Mouse (Mus musculus) frontal cortex, postnatal 36 days (tissue): ENCODE data around the gene Hist1h1d.
"Not testable (repeated sequence)": the region's sequence is repeated elsewhere in the genome, so short reads cannot be mapped to it uniquely, and the experiment has no call there.

ENCODE experiments used
- DNase-seq, 2 experiments: peaks; one replicate each; pipeline ENCODE4 v3.0.0; 2022; ENCODE audit warnings: low spot score in 2 of 2

Hist1h1d gene

GRCm38 (mm10) chr13:23586940-23587225 is 33.8 kb downstream of the Hist1h1d start:
- no peak for DNase-seq

GRCm38 (mm10) chr13:23591206-23591605 is 38.1 kb downstream of the Hist1h1d start:
- DNase-seq, result no peak

GRCm38 (mm10) chr13:23591886-23592285 is 38.8 kb downstream of the Hist1h1d start:
- not testable (repeated sequence) for DNase-seq

- no peak for DNase-seq
Measured at GRCm38 (mm10) chr13:23592614-23593013, 39.6 kb downstream of the Hist1h1d start.

GRCm38 (mm10) chr13:23593051-23593770 is 40.1 kb downstream of the Hist1h1d start:
- DNase-seq, result no peak

GRCm38 (mm10) chr13:23595185-23595584 is 42.1 kb downstream of the Hist1h1d start:
- DNase-seq, result no peak

GRCm38 (mm10) chr13:23595622-23596372 is 42.7 kb downstream of the Hist1h1d start:
- DNase-seq, result no peak

- DNase-seq, result peak in 1 of 2 experiments; percentile 72
Measured at GRCm38 (mm10) chr13:23597957-23598356, 44.9 kb downstream of the Hist1h1d start.

GRCm38 (mm10) chr13:23603182-23603699 is 50.2 kb downstream of the Hist1h1d start:
- DNase-seq, result no peak

- DNase-seq, result no peak
Measured at GRCm38 (mm10) chr13:23604452-23604851, 51.4 kb downstream of the Hist1h1d start.

GRCm38 (mm10) chr13:23605052-23605451 is 52.0 kb downstream of the Hist1h1d start:
- DNase-seq, result no peak

GRCm38 (mm10) chr13:23609209-23609608 is 56.1 kb downstream of the Hist1h1d start:
- no peak for DNase-seq

- DNase-seq, result no peak
Measured at GRCm38 (mm10) chr13:23609844-23610243, 56.8 kb downstream of the Hist1h1d start.
